Mouse (Mus musculus): ENCODE data around the gene Filip1l.

Gene Filip1l

DNA sequence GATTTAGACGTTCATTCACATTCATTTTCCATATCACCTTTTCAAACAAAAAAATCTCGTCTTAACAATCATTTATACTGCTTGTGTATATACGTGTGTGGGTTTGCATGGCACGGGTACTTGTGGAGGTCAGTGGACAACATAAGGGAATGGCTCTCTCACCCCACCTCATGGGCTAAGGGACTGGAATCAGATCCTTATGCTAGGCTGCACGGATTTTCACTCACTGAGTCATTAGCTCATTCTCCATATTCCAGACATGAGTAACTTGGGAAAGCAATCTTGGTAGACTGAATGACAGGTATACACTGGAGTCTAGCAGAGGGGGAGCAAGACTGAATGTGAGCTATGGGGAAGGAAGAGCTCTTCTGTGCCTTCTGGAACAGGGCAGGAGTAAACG is 80.8 kb downstream of the Filip1l start:
- no peak for DNase-seq (ENCODE audit: low spot score in 2 of 2)

DNA sequence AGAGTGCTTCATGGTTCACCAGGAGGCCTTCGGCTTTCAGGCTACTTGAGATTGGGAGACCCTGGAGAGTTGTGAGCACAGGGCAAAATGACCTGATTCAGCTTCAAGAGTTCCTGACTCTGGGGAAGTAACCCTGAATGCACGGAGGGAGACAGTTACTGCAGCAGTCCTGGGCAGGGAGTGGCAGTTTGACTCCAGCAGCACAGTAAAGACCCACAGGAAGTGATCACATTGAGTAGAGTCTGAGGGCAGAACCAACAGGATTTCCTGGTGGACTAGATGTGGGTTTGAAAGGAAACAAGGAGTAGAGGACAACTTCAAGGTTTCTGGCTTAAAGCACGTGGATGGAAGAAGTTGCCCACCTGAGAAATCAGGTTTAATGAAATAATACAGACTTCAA is 81.7 kb downstream of the Filip1l start:
- DNase-seq (ENCODE audit: low spot score in 2 of 2): no peak

DNA sequence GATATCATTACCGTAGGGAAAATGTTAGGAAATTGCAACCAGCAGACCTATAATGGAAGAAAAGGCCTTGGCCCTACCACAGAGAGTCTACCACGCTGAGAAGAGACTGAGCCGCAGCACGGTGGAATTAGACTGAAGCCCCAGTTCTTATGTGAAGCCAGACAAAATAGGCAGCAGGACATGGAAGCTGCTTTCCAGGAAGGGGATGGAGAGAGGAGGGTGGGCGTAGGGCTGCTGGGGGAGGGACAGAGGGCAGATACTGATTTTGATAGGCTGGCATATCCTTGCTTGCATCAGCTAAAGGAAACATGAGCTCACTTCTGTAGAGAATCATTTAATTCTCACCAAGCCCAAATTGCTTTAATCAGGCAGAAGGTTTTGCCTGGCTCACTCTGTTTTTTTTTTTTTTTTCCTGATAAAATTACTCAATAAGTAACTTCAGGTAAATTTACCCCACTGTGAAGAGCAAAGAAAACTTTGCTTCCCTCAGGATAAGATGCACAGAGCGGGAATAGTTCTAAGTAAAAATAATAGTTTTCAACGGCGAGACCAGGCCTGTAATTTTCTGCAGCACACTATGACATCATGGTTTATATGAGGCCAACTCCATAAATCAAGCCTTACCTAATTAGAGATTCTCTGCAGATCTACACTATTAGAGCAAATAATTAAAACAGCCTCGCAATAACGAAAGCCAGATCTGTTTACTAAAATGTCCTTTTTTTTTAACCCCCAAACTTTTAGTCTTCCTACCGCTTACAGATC is 84.8 kb downstream of the Filip1l start:
- no peak for DNase-seq (ENCODE audit: low spot score in 2 of 2)

DNA sequence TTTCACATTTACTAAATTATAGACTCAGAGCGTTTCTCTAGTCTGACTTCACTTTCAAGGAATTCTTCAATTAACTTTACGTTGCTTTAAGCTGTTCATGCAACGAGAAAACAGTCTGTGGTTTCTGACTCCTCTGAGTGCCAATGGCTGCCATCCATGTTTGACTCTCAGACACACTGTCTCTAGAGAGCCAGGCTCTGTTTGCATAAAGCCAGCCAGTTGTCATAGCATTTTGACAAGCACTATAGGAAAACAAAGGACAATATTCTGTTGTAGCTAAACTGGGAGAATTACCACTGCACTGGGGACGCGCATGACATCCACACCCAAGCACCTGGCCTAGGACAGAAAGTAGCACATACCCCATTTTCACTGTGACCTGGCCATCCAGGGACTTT is 85.4 kb downstream of the Filip1l start:
- DNase-seq (ENCODE audit: low spot score in 2 of 2): no peak

DNA sequence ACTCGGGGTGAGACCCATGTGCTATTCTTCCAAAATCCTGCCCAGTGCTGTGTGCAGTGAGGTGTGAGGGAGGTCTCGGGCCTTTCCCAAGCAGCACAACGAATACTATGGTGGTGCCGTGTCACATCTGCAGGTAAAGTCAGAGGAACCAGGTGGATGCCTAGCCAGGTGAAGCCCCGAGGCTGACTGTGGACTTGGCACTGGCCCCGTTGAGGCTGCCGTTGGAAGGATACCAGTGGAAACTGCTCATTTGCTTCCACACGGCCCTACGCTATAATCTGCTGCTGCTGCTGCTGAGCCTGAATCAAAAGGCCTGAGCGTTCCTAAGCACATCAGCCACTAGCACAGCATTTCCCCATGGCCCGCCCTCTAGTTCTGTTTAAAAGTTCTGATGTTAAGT is 86.3 kb downstream of the Filip1l start:
- DNase-seq (ENCODE audit: low spot score in 2 of 2): no peak

DNA sequence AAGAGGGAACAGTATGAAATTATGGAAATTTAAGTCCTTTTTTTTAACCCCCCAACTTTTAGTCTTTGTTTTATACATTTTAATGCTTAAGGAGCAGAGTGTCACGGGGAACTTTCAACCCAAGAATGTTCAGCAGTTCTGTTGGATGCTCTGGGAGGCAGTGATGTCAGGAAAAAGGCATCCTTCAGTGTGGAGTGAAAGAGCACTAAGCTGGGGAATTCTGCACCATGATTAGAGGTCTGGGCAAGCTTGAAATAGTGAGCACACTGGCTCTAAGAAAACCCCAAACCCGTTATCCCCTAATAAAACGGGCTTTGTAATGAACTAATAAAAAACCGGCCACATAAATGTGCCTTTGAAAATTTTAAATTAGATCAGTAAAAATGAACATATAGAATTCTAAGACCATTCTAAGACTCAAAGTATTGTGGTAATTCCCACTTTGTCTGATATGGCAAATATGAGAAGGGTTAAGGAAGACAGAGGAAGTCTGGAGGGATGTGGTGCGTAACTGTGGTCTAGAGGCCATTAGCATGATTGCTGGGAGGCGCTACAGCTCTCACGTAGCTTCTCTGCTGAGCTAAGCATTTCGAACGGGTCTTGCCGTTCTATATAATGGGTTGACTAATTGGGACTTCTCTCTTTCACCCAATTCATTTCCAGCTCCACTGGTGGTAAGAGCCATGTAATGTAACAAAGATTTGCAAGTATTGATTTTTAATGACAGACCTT is 88.0 kb downstream of the Filip1l start:
- no peak for DNase-seq (ENCODE audit: low spot score in 2 of 2)

DNA sequence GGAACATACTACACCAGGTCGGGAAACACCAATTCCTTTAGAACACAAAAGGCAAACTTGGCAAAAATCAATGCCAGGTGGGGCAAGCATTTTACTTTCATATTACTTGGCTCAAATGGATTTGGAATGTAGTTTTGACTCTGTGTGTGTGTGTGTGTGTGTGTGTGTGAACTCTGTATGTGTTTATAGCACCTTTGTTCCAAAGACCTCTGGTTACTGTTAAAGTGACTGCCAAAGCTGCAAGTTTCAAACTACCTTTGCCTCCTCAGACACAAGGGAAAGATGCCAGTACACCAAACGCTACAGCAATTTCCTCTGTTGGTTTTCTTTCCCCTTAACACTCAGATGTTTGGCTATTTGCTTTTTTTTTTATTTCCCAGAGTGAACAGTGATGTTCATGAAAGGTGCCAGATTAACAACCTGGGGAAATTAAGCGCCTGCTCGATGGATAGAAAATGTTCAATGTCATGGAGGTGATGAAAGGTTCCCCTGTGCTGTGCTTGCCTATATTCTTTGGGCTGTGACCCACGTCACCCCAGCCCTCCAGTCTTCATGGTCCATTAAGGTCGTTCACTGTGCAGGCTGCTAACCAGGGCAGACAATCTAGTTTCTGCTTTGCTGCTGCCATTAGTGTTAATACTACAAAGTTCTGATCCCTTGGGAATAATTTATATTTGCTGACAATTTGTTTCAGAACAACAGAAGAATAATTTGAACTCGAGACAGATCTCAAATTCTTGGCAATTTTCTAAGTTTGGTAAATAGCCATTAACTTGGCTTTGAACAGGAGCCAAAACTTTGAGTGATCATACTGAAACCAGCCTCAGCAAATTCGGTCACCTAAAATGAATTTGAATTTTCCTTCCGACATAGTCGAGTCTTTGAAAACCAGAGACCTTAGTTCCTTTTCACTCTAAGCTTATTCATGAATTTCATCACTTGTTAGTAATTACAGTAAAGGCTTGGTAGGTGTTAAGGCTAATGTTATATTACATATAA is 92.5 kb downstream of the Filip1l start:
- no peak for DNase-seq (ENCODE audit: low spot score in 2 of 2)

DNA sequence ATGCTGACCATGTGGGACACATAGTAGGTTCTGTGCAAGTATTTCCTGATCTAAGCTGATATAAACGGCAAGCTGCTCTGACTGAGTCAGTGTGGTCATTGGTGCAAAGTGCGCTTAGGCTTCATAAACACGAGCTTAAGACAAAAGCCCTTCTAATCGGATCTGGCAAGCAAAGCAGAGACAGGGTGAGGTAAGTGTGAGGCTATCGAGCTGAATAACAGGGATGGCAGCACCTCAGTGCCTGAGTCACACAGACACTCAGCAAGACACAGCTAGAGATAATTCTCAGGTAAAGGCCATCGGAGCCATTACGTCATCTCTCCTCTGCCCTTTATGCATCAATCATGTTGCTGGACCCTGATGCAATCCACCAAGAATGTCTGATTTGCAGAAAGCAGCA is 100.1 kb downstream of the Filip1l start:
- peak in 1 of 2 experiments; percentile 17 for DNase-seq (ENCODE audit: low spot score in 2 of 2)

DNA sequence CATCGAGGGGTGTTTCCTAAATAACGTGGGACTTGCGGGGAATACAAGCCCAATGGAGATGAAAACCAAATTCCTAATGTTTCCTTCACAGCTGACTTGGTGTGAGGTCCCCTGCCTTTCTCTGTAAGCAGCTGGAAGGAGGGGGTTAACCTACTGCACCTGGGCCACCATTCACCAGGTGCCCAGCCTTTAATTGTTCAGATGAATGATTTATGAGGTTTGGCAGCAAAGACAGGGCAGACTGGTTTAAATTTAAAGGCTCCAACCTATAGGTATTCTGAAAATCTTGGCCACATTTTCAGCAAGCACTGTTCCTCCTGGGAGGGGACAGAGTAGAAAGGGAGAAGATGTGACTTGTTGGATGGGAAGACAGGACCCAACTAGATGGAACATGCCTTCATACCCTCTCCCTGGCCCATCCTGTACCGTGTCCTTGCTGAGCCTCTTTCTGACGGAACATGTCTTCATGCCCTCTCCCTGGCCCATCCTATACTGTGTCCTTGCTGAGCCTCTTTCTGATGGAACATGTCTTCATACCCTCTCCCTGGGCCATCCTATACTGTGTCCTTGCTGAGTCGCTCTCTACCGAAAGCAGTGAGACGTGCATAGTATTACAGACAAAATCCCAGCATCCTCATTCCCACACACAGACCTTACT is 101.3 kb downstream of the Filip1l start:
- DNase-seq (ENCODE audit: low spot score in 2 of 2): no peak

DNA sequence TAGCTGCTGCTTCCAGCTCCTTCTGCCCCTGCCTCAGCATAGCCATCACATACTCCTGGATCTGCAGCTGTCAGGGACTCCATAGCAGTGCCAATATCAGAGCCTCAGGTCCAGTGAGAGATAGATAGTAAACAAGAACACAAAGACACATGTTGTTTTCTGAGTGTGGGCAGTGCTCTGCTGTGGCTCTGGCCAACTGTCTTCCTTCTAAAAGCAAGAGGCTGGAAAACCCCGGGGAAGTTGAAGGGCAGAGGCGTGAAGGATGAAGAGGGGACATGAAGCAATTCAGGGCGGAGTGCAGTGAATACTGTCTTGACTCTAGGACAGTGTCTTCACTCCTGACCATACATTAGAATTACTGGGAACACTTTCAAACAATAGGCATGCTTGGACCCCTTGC is 102.7 kb downstream of the Filip1l start:
- no peak for DNase-seq (ENCODE audit: low spot score in 2 of 2)

DNA sequence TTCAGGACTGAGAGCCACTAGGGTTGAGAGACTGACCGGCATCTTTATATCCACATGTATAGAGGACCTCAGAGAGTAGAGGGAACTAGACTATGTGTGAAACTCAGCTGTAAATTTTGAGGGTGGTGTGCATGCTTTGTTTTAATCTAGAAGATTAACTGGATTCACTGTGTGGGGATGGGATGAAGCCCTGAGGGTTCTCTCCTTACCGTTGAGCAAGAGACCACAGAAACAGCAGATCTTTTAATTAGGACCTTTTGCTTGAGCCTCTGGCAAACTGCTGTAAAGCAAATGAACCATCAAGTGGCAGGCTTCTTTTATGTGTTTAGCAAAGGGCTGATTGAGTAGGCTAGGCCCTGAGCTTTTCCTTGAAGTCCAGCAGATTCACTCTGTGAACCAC is 103.1 kb downstream of the Filip1l start:
- DNase-seq (ENCODE audit: low spot score in 2 of 2): no peak

DNA sequence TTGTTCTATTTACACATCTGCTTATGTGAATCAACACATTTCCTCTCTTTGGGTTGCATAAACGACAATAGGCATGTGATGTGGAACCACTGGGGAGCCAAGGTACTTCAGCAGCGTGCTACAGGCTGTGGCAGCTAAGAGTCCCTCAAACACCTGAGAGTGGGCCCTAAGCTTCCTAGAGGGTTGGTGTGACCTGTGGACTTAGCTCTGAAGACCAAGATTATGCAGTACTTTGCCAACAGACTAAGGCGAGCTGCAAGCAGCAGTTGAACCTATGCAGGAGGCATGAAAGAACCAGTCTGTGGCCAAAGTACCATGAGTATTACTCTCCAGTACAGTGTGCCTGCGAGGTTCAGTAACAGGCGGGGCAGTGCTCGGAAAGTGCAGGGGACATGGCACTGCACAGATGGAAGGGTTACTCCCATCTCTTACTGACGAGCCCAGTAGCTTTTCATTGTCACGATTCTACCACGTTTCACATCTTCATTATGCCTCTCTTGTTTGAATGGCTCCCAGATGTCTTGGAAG is 112.6 kb downstream of the Filip1l start:
- DNase-seq (ENCODE audit: low spot score in 2 of 2): no peak

DNA sequence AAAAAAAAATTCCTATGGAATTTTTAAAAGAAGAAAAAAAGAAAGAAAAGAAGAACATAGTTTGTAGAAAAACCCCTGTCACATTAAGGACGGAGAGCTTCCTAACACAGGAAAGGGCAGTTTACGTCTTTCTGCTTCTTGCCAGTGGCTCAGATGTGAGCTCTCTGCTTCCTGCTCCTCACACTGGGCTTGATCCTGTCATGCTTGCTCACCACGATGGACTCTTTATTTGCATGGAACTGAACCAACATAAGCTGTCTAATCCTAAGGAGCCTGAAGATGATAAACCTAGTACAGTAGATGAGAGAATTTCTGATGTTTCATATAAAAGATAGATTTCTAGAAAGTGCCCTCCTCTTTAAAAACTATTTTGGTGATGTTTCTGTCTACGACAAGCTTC is 116.4 kb downstream of the Filip1l start:
- DNase-seq (ENCODE audit: low spot score in 2 of 2): no peak

DNA sequence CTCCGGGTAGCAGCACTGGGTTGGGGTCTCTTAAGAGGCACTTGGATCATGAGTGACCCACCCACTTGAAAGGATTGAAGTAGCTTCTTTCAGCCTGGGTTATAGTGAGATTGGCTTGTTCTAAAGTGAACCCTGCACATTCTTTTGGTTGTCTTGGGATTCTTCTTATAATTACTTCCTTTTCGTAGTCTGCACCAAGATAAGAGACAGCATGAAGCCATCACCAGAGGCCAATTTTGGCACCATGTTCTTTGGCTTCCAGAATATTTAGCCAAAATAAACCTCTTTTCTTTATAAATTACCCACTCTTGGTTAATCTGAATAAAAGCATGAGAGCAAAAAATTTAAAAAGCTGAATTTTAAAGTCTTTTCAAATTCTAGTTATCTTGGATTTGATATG is 117.0 kb downstream of the Filip1l start:
- DNase-seq (ENCODE audit: low spot score in 2 of 2): no peak

DNA sequence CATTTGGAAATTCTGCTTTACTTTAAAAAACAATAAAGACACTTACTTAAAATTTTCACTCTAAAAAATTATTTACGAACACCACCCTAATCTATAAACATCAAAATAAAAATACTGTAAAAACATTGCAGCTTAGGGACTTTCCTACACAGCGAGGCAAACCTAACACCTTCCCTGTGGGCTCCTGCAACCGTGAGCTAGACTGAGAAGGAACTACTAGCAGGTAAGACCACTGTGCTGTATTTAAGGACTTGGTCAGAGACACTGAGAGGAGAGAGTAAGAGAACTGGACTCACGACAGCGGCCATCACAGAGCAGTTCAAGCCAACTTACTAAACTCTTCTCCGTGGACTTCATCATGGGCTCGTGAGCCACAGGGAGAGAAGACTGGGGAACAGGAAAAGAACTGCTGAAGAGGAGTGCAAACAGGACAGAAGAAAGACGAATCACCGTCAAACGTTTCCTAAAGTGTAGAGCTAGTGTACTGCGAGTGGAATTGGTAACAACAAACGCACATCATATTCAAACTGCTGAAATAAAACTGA is 117.5 kb downstream of the Filip1l start:
- no peak for DNase-seq (ENCODE audit: low spot score in 2 of 2)

DNA sequence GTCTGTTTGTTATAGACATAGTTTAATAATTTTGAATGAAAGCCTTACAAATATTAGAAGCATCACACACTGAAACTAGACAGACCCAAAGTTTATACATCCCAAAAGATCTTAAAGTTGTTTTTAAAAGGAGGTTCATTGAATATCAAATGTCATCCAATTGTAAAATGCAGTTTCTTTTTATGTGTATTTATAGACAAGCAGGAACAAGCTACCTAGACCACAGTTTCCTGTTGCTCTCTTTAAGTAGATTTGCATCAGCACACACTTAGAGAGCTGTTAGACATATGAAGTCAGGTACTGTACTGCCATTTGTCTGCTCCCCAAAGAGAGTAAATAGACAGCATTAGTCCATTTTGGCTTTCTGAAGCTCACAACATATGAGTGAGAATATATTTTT is 118.2 kb downstream of the Filip1l start:
- no peak for DNase-seq (ENCODE audit: low spot score in 2 of 2)

DNA sequence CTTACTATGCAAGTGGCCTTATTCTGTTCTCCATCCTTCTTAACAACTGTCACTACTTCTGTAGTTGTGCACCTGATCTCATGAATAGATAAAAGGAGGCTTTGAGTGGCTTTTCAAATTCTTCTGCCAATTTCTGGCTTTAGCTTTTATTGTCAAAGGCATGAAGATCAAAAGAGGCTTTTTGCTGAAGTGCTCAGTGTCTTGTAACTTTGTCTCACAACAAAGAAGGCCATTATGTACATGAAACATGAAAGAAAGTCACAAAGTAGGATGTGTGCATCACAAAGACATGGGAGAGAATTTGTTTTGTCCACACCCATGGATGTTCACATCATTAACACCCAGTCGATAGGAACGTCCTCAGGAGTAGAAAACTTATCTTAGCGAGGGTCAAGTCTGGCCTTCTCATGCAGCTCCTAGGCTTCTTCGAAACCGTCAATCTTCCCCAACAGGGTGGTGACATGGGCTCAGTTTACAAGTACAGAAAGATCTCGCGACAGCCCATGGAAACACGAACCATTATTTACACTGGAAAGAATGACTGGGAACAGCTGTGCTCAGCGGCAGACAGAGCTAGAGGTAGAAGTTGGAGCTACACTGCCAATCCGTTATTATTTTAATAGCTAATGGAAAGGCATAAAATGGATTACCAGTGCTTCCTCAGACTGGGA is 120.7 kb downstream of the Filip1l start:
- DNase-seq (ENCODE audit: low spot score in 2 of 2): no peak

DNA sequence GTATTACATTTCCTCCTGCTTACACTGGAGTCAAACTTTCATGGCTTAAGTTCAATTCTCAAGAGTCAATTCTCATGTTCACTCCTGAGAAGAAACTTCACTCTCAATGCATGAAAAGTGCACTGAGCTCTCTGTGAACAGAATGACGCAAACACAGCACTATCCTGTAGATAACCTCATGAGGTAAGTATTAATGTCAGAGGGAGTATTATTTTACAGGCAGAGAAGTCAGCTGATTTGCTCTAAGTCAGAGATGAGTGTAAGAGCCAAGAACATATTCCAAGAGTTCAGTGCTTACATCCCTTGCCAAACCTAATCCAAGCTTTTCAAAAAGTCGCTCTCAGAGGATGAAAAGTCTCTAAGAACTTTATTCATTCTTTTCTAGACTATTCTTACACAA is 125.6 kb downstream of the Filip1l start:
- DNase-seq (ENCODE audit: low spot score in 2 of 2): no peak

DNA sequence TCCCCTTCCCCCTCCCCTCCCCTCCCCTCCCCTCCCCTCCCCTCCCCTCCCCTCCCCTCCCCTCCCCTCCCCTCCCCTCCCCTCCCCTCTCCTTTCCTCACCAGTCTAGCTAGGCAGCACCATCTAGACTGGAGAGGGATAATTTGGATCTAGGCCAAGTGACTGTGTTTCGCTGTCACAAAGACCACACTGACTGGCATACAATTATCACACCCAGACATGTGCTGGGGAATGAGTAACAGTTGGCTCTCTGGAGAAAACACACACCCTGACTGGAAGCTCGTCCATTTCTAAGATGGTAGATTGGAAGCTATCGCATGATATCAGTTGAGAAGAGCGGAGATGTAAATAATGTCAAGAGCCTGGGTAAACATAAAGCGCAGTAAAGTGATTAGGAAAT is 126.9 kb downstream of the Filip1l start:
- no peak for DNase-seq (ENCODE audit: low spot score in 2 of 2)

DNA sequence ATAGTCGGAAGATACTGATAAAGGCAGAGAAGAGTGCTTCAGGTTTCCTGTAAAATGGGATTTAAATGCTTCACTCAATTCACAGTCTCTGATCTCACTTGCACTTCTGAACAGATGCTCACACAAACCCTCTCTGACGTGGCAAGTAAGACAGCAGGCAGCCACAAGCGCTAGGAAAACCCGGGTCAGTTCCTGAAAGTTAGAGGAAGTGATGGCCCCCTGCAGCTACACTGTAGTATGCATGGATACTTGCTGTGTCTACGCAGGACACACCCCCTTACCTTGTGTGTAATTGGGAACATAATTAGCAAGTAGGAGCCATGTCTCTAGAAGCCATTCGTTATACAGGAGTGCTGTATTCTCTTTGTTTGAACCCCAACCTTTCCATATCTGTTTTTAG is 129.4 kb downstream of the Filip1l start:
- DNase-seq (ENCODE audit: low spot score in 2 of 2): no peak

DNA sequence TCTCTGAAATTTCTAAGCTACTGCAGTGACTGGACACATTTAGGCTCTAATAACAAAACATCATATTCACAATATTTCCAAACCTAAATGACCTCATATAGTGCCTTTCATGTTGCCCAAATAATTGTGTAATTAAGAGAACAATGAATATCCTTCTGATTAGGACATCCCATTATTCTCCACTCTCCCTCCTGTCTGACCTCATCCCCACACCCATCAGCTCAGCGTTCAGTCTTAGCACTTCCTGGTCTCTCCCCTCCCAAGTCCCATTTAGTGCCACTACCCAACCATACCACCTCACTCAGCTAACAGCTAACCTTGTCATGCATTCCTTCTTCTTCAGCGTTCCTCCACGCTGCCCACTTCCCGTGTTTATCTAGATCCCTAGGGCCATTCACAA is 130.0 kb downstream of the Filip1l start:
- DNase-seq (ENCODE audit: low spot score in 2 of 2): no peak
